Mouse (Mus musculus): ENCODE data around the gene Slc17a1.

Slc17a1 gene

DNA sequence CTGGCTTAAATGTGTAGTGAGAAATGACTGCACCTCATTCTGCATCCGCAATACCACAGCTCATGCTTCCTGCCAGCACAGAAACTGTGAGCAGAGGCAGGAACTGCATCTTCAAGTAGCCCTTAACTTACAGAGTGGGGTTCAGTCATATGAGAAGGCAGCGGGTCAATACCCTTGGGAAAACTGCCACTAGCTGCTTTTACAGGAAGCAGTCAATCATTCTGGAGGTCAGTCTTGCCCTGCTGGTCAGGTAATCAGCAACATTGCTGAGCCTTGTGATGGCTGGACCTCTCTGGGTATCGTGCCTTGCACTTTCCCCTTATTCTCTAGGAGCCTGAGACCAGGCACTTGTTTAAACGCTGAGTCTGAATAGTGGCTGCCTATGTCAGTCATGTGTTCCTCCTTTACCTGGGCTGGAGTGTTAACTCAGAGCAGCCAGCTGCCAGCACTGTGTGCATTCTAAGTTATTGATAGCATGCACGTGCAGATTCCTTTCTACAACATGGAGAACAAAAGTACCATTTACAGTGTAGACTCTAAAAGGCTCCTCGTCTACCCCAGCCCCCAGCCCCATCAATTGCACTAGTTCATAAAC lies 21.6 kb downstream of the Slc17a1 start:
- no peak for DNase-seq (ENCODE audit: low read depth)

DNA sequence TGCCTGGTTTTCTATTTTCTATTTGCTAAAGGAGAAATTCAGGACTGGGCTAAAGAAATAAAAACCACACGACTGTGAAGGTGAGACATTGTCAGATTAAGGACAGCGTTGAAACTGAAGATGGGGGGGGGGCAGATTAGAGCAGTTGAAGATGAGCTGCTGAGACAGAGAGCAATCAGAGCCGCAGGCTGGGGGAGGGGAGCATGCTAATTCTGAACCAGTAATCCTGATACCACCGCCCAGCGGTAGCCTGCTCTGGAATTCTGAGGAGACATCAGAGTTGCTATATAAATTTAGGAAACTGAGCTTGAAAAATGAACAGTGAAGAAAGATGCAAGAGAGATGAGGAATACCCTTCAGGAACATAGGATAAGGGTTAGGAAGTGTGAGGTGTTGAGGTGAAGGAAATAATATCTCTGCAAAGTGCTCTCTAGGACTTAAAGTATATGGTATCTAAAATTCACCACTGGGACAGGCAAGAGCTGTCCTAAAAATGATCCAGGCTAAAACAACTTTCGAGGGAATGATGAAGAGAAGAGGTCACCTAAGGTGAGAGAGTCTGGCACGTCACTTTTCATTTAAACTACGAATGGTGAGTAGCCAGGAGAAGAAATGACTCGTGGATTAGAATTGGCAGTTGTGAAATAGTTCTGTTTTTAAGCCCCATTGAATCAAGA lies 25.2 kb downstream of the Slc17a1 start:
- no peak for DNase-seq (ENCODE audit: low read depth)

DNA sequence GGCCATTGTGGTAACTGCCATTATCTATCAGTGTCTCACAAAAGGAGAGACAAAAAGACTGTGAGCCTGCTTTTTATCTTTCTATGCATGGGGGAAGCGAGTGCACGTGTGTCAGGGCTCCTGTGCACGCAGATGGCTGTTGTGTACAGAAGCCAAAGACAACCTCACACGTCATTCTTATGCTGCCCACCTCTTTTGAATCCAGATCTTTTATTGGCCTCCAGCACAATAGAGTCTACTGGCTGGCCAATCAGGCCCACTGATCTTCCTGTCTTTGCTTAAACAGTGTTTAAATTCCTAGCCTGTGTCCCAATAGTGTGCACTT lies 25.7 kb downstream of the Slc17a1 start:
- DNase-seq (ENCODE audit: low read depth) = no peak

DNA sequence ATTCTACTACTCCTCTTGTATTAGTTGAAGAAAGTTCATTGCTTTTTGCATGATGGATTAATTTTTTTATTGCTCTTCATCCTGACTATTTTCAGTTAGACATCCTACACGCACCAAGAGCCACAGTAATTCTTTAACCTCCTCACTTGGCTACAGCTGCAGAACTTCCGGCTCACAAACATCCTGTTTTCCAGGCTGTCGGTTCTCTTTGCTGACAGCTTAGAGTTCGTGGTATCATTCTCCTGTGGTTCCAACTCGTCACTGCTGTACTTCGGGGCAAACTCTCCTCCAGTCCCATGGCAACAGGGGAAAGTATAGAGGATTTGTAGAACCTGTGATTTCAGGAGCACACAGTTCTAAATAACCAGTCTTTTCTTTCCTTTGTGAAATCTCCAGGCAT lies 30.7 kb downstream of the Slc17a1 start:
- peak; percentile 26 for DNase-seq (ENCODE audit: low read depth)

DNA sequence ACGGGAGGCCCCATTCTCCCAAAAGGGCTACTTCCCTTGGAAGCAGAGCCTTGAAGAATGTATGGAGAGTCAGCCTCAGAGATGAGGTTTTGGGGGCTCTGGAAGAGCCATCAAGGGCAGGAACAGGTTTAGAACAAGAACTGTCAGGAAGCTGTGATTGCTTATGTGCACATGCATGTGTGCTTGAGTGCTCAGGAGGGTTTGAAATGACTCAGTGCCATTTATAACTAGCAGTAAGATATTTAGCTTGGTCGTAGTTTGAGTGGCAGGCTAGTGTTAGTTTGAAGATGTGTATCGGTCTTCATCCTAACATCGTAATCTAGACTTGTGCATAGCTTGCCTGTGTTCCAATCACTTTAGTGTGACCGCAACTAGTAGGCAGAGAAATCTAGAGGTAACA lies 39.4 kb downstream of the Slc17a1 start:
- no peak for DNase-seq (ENCODE audit: low read depth)

DNA sequence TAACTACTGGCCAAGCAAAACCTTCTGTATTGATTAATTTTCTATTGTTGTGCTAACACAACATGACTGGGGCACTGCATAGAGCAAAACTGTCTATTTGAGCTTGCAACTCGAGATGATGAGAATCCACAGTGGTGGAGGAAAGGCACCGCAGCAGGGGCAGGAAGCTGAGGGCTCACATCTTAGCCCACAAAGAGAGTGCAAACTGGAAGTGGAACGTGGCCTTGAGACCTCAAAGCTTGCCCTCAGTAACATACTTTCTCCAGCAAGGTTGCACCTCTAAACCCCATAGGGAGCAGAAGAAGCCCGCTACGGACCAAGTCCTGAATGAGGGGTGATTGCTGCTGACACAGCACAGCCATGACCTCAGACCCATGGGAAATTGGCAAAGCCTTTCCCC lies 42.6 kb downstream of the Slc17a1 start:
- DNase-seq (ENCODE audit: low read depth) = no peak

DNA sequence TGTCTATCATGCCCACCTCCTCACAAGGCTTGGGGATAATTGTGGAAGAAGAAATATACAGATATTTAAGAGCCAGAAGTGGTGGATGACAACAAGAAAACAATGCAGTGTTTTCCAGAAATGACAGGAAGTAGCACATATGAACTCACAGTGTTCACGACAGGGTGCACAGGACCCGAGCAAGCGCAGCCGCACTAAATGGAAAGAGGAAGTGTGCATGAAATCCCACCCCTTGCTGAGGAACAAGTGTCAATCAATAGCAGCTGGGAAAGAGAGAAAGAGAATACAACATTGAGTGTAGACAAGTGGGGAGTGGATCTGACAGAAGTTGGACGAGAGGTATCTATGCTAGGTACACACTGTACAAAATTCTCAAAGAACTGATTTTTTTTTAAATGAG lies 43.8 kb downstream of the Slc17a1 start:
- DNase-seq (ENCODE audit: low read depth) = no peak

DNA sequence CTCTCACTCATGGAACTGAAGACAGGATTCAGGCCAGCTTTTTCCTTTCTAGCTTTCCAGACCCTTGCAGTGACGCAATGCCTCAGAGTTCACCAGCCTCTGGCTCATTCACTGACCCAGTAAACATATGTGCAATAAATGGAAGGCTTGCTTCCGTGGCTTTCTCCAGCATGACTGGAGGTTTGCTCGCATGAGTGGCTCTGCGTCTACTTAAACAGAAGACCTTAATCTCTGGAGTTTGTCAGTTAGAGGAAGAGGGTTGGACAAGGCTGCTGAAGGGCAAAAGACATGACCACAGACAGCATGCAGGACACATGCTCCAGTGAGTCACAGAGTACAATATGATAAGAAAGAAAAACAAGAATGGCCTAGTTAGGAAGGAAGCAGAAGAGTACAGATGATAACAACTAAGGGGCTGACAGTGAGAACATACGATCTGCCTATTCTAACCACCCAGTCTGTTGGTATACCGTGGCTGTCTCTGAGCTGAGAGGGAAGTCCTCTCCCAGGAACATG lies 46.3 kb downstream of the Slc17a1 start:
- DNase-seq (ENCODE audit: low read depth) = no peak

DNA sequence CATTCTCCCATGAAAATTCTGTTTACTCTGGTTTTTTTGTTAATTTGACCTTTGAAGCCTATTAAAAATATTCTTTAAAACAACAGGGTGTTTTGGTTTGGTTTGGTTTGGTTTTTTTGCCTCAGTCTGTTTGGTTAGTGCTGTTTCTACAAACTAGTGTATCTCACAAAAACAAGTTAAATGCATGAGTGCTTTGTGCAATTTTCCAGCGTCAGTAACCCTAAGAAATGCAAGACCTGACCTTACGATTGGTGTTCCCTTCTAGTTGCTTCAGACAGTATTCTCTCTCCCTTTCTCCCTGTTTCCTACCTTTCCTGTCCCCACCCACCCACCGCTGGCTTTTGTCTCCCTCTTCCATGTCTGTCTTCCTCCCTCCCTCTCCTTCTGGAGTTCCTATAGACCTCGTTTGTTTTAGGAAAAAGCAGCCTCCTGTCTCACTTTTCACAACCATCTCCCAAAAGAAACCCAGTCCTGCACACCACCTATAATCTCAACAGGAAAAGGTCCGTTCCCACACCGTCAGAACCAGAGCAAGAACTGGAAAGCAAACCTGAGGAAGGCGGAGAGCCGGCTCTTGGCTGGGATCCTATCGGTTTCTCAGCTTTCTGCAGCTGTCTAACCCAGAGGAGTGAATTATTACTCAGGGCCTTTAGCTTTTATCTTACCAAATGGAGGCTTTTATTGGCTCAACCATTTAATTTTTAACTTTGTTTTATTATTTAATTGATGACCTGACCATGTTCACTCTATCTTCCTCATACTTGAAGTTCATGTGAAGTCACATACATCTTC lies 47.0 kb downstream of the Slc17a1 start, which contains the start of gene Slc17a4:
Gene Slc17a4 (minus strand): TSS at position 634 of the 792 bp plus-strand sequence.
- DNase-seq (ENCODE audit: low read depth) = no peak

DNA sequence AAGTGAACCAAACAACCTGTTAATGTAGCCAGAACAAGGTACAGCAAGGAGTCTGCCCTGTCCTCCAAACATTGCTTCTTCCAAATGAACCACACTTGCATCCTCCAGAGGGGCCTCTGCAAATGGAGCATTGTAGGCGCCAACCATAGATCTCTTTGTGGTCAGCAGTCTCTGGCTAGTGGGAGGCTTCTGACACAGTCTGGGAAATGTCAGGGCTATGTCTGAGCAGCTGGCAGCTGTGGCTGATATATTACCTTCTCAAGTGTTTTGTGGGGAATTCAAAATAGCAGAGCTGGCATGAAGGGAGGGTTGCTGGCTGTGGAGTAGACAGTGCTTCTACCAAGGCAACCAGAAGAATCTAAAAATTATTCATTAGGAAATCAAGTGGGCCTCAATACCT lies 48.6 kb downstream of the Slc17a1 start:
- no peak for DNase-seq (ENCODE audit: low read depth)

DNA sequence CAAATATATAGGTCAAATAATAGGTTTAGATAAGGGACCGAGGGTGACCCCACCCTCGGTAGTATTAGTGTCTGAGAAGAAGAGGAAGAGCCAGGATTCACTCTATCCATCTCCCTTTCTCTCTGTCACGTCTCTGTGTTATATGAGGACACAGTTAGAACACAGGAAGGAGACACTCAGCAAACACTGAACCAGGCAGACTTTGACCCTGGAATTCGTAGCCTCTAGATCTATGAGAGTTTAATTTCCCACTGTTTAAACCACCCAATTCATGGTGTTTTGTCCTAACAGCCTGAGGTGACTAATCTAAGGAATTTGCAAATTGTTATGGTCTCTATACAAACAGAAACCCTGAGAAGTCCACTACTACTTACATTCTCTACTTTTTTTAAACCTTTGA lies 50.1 kb downstream of the Slc17a1 start:
- DNase-seq (ENCODE audit: low read depth) = no peak

DNA sequence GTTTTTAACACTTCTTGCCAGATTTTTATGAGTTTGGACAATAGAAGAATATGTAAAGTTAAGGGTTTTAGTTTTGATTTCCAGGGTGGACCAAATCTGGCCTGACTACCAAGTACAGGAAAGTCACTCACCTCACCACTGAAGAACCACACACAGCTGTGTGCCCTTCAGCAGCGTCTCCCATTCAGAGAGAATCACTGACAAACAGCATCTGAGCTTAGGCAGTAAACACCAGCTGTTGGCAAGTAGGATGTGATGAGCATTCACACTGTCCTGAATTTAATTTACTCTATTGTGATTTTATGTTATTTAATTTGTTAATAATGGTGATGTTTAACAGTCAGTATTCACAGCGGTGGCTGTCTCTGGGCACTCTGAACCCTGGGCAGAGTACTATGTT lies 58.2 kb downstream of the Slc17a1 start:
- no peak for DNase-seq (ENCODE audit: low read depth)

DNA sequence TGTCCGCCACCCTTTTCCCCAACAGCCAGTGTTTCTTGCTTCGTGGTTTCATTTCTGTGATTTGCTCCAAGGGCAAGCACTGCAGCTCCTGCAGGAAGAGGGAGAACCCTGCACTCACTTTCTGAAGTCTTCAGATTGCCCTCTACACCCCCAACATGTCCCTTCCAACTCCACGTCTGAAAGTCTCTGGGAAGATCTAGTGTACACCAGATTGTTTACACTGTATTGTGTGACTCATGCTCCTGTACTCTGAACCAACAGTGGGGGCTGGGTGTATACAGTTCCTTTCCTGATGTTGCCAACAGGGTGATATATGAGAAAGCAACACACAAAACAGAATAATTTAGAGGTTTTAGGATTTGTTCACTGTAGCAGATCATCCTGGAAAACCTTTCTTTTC lies 61.1 kb downstream of the Slc17a1 start:
- DNase-seq (ENCODE audit: low read depth) = no peak

DNA sequence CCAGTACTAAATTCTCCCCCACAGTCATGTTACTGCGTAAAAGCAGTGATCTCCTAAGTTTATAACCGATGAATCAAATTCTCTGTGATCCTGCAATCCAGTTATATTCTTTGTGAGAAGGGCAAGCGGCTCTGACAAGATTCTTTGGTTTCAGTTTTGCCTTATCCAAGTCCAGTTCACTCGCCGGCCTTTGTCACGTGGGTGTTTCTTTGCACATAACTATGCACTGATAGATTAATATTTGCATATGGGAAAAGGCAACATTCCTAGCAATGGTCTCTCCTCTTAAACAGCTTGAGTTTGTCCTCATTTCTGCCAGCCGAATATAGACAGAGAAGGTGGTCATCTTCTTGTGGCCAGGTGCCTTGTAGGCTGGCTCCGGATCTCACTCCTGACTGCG lies 62.9 kb downstream of the Slc17a1 start:
- DNase-seq (ENCODE audit: low read depth) = no peak

DNA sequence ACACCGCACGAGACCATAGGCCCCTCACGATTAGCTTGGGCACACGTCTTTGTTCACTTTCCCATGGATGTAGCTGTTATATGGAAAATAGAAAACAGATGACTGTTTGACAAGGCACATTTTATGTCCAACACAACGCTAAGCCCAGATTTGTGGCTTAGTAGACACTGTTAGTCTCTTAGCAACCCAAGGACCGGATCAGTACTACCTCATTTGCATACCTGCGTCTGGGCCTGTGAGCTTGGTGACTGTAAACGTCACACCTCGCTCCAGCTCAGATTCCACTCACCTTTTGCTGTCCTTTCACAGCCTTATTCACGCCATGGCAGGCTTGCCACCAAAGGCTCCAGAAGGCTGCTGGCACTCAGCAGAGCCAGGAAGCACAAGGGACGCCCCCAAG lies 63.4 kb downstream of the Slc17a1 start:
- DNase-seq (ENCODE audit: low read depth) = no peak

DNA sequence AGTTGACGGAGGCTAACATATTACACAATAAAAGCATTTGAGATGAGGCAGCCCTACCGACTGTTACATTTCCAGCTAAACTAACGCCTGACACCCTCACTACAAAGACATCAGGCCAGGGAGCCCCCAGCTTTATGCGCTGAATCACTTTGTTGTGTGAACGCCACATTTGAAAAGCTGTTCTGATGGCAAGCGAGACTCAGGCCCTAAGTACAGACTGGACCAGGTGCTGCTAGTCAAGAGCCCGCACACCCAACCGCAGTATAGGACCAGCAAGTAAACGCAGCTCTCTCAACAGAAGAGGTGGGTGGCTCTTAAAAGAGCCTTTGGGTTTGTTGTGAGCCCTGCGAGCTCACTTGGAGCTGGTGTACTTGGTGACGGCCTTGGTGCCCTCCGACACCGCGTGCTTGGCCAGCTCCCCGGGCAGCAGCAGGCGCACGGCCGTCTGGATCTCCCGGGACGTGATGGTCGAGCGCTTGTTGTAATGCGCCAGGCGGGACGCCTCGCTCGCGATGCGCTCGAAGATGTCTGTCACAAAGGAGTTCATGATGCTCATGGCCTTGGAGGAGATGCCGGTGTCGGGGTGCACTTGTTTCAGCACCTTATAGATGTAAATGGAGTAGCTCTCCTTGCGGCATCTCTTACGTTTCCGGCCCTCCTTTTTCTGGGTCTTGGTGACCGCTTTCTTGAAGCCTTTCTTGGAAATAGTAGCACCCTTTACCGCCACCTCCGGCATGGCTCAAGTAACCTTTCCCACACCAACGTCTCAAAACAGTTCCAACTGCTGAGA lies 66.1 kb downstream of the Slc17a1 start, which contains the start of gene Hist1h2ba:
Gene Hist1h2ba (minus strand): TSS at position 736 of the 790 bp plus-strand sequence.
- DNase-seq (ENCODE audit: low read depth) = no peak

DNA sequence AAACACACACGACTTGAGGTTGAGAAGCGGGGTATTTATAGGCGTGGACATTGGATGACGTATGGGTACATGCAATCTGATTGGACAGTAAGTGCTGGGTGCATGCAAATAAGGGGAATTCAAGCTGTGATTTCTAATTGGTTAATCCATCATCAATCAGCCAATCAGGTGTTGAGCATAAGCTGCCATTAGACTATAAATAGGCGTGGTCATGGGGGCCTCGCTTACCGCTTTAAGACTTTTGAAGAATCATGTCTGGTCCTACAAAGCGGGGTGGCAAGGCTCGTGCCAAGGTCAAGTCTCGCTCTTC lies 66.6 kb downstream of the Slc17a1 start, which contains the start of gene Hist1h2aa:
Gene Hist1h2aa (plus strand): TSS at position 252 of the 310 bp plus-strand sequence.
- DNase-seq (ENCODE audit: low read depth) = no peak

DNA sequence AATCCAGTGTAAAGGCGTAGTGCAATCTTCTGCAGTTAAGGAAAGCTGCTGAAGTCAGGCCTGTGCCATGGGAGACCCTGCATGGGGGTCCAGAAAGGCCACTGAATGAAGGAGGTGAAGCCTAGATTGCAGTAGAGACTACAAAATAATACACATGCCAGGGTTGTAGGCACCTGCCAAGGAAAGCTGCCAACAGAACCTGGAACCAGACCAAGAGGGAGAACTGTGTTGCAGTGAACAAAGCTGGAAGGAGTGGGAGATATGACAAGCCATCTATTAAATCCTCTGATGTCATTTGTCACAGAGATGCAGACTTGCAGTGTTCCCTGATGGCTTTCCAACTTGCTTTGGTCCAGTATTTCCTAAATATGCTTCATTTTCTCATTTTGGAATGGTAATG lies 71.1 kb downstream of the Slc17a1 start:
- DNase-seq (ENCODE audit: low read depth) = no peak

DNA sequence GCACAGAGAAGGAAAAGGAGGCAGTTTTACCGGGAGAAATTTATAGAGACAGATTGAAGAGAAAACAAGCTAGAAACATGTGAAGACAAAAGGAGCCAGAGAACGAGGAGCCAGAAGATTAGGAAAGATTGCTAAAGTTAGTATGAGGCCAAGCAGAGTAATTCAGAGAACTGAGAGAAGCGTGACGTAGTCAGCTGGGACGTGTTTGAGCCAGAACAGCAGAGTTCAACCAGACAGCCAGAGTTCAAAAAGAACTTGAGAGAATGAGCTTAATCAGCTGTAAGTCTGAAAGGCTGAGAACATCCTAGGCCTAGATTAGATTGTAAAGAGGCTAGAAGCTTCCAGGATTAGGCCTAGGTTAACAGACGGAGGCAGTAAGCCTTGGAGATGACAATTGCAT lies 72.7 kb downstream of the Slc17a1 start:
- DNase-seq (ENCODE audit: low read depth) = no peak

DNA sequence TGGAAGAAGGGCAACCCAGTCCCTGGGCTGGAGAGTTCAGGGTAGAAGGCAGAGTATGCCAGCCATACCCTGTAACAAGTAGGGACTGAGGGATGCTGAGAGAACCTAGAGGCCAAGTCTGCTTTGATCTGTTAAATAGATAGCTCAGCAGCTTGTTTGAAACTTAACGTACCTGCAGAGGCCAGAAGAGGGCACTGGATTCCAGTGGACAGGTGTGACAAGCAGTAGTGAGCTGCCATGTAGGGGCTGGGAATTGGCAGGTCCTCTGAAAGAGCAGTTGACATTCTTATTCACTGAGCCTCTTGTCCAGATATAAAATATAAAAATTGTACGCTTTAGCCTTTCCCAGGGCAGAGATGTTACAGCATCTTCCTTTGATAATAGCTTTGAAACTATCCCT lies 75.3 kb downstream of the Slc17a1 start:
- peak; percentile 41 for DNase-seq (ENCODE audit: low read depth)

All from induced T-regulatory cell, adult 2 months (primary cell).